Mouse (Mus musculus): ENCODE measurements at regions not wholly inside any gene's neighbourhood (a gene's known extent, or its start where the extent isn't known, plus 50 kb on each side); places are given as distances from the start of the nearest gene placed in this dataset.

DNA sequence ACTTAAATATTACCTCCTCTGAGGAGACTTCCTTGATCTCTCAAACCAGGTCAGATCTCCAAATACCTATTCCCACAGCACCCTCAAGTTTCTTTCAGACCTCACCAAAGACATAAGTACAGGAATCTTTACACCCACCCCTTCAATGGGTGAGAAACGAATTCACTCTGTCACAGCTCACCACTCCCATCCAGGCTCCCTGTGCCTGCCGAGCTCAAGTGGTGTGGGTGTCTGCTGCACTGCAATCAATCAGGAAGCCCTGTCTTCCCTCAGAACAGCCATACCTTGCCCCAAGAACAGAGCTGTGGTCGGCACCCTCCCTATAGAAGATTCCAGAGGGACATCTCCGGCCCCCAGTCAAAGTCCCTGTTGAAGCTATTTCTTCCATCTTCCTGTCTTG, 116.2 kb upstream of the Nectin1 start:
- CTCF ChIA-PET = no interaction called here

DNA sequence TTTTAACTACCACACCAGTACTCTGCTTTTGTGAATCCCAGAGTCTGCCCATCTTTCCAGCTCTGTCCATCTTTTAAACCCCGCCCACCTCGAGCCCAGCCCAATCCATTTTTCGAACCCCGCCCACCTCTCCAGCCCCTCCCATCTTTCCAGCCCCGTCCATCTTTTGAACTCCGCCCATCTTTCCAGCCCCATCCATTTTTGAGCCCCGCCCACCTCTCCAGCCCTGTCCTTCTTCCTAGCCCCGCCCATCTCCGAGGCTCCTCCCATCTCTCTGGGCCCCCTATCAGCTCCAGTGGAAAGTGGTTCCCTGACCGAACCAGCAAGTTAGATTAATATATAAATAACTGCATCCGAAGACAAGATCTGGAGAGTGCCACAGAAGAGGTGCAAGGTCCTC, 115.0 kb upstream of the Nectin1 start:
- CTCF ChIA-PET = no interaction called here

DNA sequence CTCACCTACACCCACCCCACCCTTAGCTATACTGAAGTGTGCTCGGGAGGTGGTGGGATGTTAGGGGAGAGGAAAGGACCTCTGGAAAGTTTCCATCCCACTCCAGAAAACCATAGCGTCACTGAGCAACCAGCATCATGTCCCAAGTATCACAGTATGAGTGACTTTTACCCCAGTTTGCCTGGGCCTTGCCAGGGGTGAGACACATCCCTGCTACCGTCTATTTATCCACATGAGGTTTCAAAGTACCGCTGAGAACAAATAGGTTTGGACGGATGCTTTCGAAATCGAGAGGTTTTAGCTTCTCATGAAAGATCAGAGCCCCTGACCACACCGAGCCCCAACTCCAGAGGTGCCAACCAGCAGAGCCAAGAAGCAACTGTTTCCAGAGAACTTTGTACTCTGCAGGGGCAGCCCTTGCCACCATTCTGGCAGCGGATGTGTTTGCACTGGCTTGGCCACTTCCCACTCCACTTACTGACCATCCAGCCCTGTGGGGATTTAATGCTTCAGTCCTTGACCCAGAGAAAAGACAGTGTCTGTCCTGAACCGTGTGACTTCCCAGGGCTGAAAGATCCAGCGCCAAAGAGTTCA, 107.3 kb upstream of the Nectin1 start:
- CTCF ChIA-PET = no interaction called here

DNA sequence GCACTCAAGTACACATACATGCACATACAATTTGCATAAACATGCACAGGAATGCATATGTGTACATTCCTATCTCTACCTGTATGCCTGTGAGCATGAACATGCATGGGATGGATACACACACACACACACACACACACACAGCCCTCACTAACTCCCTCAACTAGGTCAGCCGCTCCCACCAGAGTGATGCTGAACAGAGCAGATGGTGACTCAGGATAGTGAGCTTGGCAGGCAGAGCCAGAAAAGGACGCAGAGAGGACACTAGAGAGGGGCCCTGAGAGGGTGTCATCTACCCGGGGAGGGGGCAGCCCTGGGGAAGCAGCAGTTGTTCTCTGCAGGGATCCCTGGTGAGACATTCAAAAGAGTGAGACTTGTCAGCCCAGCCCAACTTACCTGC, 85.6 kb upstream of the Nectin1 start:
- CTCF ChIA-PET = no interaction called here

DNA sequence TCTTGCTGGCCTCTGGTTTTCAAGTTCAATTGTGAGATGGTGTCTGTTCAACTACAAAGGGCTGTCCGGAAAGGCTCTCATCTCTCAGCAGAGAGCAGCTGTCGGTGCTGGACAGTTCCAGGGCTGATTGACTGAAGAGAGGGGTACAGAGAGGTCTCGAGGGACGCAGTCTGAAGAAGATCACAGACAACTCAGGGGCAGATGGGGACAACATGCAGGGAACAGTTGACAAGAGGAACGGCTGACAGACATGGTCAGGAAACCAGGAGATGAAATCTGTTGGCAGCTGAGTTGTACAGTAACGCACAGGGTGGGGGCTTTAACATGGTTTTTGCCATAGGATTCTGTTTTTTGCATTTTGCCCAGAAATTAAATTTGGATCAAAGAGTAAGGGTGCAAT, 84.5 kb upstream of the Nectin1 start:
- CTCF ChIA-PET = no interaction called here

DNA sequence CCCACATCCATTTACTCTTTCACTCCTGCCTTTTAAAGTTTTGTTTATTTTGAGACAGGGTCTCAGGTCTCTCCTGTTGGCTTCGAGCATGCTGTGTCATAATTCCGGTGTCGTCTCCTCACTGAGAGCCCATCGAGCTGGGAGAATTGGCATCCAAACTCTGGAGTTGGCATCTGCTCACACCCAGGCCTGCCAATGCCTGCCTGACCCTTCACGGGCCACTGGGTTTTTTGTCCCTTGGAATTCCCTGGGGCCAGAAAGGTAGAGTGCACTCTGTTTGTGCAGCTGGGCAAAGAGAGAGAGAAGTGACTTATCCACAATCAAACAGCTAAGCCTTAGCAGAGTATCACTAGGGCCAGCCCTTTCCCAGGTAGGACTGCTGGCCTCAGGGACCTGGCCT, 83.6 kb upstream of the Nectin1 start:
- CTCF ChIA-PET = no interaction called here

DNA sequence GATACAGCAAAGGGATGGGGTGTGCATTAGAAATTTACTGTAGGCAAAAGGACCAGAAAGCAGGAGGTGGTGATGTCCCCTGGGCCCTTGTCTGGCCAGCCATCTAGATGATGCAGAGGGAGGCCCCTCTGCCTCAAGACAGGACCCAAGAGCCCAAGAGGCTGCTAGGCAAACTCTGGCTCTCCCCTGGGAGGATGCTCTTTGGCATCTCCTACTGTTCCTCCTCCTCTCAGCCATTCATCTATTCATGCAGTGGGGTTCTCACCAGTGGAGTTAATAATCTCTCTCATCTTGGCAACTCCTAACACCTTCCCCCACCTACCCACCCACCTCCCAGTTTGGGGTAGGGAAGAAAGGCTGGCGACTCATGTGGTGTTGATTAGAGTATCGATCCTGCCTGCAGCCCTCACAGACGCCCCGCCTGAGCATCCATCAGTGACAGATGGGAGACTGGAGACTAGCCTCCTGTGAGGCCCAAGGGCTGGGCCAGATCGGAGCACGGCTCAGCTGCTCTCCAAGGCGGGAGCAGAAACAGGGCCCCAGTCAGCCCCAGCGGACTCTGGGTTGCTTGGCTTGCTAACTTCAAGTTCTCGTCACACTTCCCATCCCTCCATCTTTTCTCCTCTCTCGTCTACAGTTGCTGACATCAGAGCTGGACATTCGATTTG, 82.8 kb upstream of the Nectin1 start:
- CTCF ChIA-PET = no interaction called here

DNA sequence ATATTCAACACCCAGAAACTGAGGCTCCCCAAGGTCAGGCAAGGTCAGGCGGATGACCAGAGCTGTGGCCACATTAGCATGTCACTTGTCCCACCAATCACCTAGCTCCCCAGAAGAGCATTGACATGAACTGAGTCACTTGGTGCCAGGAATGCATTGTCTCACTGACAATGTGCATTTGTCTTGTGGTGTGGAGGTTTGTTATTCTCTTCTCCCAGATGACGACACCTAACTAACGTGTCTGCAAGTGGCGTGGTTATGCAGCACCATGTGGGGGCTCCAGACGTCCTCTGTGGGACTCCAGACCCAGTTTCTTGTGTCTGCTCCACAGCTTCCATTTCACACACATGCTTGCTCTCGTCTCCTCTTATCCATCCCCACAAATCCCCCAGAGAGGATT, 82.1 kb upstream of the Nectin1 start:
- CTCF ChIA-PET = no interaction called here

DNA sequence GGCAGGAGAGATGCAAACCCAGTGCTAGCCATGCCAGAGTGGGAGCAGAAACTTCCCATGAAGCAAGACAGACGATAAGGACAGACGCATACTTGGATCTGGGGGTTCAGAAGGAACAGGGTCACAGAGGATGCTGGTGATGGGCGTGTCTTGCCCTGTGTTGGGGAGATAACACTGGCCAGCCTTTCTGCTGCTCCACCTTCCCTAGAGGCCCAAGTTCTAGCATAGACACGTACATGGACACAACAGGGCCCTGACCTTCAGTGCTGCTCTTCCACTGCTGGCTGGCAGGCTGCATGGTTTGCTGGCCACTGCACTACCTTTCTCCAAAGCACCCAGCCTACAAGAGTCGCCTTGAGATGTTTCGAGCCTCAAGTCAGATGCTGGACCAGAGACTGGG, 76.4 kb upstream of the Nectin1 start:
- CTCF ChIA-PET = no interaction called here

DNA sequence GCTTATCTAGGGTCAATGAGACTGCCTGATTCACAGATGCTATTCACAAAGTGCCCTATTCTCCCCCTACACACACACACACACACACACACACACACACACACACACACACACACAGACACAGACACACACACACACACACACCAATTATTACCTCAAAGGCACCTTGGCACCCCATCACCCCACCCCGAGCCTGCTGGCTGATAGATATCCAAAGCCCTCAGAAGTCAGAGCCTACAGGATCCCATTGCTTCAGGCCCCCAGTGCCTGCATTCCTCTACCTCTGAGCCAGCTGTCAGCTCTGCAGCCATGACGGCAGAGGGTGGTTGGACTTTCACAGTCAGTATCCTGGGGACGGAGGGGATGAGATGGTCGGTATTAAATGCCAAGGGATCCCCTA, 75.8 kb upstream of the Nectin1 start:
- CTCF ChIA-PET = no interaction called here

DNA sequence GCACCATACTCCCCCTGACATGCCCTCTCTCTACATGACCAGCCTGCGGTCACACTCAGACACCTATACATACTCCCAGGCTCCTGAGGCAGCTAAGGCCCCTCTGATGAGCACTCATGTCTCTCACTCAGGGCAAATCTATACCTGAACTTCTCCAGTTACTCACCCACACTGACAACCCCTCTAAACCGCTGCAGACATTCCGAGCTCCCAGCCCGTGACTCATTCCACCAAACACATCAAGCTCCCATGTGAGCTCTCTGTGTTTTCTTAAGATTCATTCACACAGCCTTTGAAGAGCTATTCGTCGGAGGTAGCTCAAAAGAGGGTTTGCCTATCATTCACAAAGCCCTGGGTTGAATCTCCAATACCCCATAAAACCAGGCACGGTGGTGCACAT, 75.1 kb upstream of the Nectin1 start:
- CTCF ChIA-PET = no interaction called here

DNA sequence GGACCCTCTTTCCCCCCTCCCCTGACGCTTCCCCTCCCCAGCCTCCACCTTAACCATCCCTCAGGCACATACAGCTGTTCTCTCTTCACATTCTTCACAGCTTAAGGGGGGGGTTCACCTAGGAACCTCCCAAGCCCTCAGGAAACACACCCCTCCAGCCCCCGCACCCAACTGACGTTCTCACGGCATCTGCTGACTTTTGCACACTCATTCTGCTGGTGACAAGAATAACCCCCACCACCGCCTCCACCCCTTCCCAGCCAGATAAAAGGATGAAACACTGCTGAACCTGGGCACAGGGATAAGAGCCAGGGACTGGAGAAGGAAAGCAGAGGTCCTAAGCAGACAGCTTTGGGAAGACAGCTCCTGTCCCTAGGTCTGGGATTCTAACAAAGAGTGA, 73.2 kb upstream of the Nectin1 start:
- CTCF ChIA-PET = no interaction called here

DNA sequence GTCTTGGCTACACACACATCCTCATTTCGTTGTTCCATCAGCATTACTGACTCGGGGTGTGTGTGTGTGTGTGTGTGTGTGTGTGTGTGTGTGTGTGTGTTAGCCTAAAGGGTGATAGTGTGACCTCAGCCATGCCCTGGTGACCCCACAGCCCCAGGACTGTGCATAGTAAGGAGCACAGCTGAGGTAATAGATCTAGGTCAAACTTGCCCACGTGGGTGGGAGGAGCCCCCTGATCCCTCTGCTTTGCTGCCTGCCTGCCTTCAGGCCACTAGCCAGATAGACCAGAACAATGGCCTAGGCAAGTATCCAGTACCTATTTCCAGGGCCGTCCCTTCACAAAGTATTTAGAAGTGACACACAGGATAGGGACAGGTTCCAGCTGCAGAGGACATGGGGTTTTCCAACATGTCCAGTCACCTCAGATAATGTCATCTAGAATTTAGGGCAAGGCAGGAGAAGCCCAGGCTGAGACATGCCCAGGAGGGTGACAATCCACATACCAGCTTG, 70.6 kb upstream of the Nectin1 start:
- CTCF ChIA-PET = no interaction called here

DNA sequence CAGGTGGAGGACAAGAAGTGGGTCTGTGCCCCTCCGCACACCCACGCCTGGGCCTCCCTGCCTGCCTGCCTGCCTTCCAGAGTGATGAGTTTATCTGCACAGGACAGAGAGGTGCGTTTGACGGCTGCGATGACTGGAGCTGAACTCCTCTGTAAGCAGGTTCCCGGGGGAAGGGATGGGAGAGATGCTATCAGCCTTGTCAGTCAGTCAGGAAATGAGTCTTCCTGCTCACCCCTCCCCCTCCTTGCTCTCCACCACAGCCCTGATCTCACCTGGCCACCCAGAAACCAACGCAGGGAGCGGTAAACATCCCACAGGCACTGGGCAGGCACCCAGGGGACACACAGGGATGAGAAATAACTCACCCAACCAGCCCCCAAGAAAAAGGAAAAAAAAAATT, 69.5 kb upstream of the Nectin1 start:
- CTCF ChIA-PET = no interaction called here

DNA sequence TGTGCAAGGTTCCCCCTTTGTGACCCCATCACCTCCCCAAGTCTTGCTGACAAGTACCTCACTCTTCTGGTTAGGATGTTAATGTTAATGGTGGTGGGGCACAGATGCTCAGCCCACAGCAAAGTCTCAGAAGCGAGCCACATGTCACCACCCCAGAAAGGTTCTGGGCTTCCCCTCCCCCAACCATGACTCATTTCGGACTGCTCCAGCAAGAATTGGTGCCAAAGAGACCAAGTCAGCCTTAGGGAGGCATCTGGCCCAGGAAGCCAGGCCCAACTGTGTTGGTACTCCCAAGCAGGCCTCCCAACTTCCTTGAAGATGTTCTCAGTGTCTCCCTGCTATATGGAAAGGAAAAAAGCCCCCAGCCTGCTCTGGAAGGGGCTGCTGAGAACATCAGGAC, 67.8 kb upstream of the Nectin1 start:
- CTCF ChIA-PET = no interaction called here

DNA sequence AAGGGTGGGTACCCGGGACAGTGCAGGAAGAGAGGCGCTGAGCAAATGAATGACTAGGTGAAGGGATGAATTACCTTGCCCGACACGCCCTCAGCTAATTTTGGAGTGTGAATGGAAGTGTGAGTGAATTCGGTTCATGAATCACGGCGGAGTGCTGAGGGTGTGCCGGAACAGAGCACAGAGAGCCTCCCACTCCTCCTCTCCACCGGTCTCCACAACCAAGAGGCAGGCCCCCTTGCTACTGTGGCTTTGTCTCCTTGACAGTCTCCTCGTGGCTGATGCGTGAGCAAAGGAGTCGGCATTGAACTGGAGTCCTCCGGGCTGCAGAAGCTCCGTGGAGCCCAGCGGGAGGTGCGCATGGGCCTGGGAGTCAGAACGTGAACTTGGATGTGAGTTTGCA, 64.5 kb upstream of the Nectin1 start:
- CTCF ChIA-PET = no interaction called here

DNA sequence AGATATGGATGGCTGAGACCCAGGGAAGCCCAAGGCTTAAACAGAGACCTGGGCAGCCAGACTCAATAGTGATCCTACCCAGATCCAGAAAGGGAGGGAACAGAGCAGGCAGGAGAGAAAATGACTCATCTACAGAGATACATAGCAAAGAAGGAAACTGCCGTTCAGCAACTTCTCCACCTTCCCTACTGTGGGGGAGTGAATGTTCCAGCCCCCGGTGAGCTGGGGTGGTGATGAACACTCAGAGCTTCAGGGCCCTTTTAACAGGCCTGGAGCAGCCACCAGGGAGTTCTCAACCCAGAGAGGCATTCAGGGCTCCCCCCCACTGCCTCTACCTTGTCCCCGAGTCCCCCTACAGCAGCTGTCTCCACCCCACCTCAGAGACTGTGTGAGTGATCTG, 62.5 kb upstream of the Nectin1 start:
- CTCF ChIA-PET = no interaction called here

DNA sequence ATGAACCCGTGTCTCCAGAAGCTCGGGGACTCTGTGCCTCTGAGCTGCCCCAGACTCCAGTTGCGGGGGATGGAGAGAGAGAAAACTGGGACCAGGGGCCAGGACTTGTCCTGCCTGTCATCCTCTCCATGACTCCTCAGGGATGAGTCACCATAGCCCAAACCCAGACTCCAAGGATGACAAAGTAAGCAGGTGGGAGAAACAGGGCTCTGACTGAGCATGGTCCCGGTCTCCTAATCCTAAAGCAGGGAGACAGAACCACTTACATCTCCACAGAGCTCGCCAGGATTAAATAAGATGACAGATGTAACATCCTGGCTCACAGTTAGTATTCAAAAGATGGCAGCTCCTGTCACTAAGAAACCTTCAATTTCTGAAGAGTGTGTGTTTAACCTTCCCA, 61.7 kb upstream of the Nectin1 start:
- CTCF ChIA-PET = no interaction called here

DNA sequence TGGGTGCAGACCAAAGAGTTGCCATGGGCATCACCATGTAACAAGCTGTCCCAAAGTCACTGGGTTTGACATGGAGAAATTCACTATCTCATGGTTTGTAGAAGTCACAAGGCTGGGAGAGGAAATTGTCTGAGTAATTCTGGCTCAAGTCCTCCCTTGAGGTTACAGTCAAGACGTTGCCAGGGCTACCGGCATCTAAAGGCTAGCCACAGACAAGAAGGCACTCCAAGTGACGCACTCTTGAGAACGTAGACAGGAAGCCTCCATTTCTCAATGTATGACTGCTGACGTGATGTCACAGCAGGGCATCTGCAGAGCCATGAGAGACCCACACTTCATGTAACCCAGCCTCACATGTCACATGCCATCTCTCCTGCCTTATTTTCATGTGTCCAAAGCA, 59.2 kb upstream of the Nectin1 start:
- CTCF ChIA-PET = no interaction called here

DNA sequence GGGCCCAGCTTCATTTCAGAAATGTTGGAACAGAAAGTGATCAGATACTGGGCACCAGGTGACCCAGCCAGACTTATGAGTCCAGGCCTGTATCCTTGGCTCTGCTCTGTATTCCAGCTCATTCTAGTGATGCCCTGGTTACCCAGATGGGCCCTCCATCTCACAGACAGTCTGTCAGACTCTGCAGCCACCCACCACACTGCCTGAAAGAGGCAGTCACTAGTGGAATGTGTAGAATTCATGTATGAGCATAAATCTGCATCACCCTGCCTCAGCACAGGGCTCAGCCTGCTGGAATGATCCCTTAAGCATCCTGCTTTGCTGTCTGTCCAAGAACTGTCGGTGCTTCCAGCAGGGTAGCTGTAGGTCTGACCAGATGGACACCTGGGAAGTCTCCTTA, 51.8 kb upstream of the Nectin1 start:
- CTCF ChIA-PET = interaction anchor here (0.6 kb wide), 1 partner anchor 11 kb away, joined by 24 read pairs; no protein-coding TSS in a partner anchor

DNA sequence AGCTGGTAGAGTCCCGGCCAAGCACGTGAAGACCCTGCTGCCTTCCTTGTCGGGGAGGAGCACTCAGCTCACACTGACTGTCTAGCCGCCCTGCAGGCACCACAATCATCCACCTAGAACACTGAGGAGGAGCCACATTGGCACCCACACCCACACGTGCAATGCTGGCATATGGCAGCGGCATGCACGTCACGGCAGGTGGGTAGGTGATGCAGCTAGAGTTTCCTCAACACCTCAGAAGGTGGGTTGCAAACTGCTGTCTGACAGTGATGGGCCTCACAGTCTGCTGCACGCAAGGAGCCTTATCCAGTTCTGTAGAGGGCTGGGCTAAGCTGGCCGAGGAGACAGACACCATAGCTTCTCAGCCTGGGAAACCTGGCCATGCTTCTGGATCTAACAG, 51.2 kb upstream of the Nectin1 start:
- CTCF ChIA-PET = interaction anchor here (0.6 kb wide), 1 partner anchor 11 kb away, joined by 24 read pairs; no protein-coding TSS in a partner anchor

Data from spleen, embryonic (tissue).